In the genomic region with DNA sequence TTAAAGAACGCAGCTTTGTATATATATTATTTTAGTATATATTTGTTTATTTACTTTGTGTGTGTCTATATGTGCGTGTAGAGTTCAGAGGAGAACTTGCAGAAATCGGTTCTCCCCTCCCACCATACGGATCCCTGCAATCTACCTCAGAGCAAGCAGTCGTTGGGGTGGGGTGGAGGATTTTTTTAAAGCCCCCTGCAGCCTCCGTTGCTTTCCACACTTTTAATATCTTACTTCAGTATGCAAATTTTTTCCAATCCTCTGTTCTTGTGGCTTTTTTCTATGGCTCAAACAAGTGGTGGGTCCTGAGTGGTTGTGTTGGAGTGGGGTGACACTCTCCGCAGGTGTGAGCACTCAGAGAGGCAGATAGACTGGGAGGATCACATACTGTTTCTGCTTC, we compare ENCODE assay signal across 10 mouse cellular contexts. TPM values are rescaled to one million over a fixed set of nuclear protein-coding genes. Genes with fewer than 3 reads are reported as not detected.
DNase-seq lines count a peak whose midpoint lies in the region; ATAC-seq and TF ChIP-seq lines count a peak whose summit lies in the region.
"Had no signal": no experiment of that assay in that cellular context is flagged by ENCODE, and none has a peak within 500 bp of the region (broad histone marks: within the 10 kb centered on the region; RNA-seq: fewer than 3 reads in every experiment).

No protein-coding gene starts in this region.

- TF ChIP-seq EP300 in heart, postnatal 0 days (IDR thresholded peaks at IDR 0.05; ENCODE audit: low read depth): no peak

- no peaks in the 10 kb centered on the region for H3K27me3 ChIP-seq in heart, postnatal 0 days (ENCODE audit: control insufficient read depth, insufficient read depth, low read length)
- H3K27me3 ChIP-seq in embryonic facial prominence, embryonic 12.5 days: no peaks in the 10 kb centered on the region
- no peaks in the 10 kb centered on the region for H3K27me3 ChIP-seq in hindbrain, embryonic 15.5 days
- no peaks in the 10 kb centered on the region for H3K27me3 ChIP-seq in midbrain, embryonic 14.5 days (ENCODE audit: control insufficient read depth, insufficient read depth, low read length)
- H3K27me3 ChIP-seq: embryonic facial prominence, embryonic 15.5 days had no signal

- H3K9me3 ChIP-seq in heart, postnatal 0 days (replicated peaks; ENCODE audit: control insufficient read depth, low read length): no peaks in the 10 kb centered on the region
- H3K9me3 ChIP-seq in embryonic facial prominence, embryonic 12.5 days: no peaks in the 10 kb centered on the region
- no peaks in the 10 kb centered on the region for H3K9me3 ChIP-seq in hindbrain, embryonic 15.5 days
- H3K9me3 ChIP-seq in midbrain, embryonic 14.5 days (ENCODE audit: control insufficient read depth, low read length): no peaks in the 10 kb centered on the region
- H3K9me3 ChIP-seq: embryonic facial prominence, embryonic 15.5 days; G1E had no signal

- no peak for DNase-seq in heart, postnatal 0 days (ENCODE audit: low spot score)
- DNase-seq in heart, postnatal 14 days: no peak
- DNase-seq in midbrain, embryonic 14.5 days: no peak
- DNase-seq in layer of hippocampus, postnatal 14 days (ENCODE audit: low spot score in 2 of 2): no peak
- DNase-seq in gastrocnemius, postnatal 4 days (ENCODE audit: low spot score in 2 of 2): no peak
- no peak for DNase-seq in cerebellum, adult 9-11 months

- TF ChIP-seq CTCF in heart, postnatal 0 days (IDR thresholded peaks at IDR 0.05; ENCODE audit: low read depth): no peak

- peak overlapping the region; percentile 35 for H3K4me3 ChIP-seq in heart, postnatal 0 days (ENCODE audit: low read depth, low read length)
- 0 out of 2 replicates have a peak overlapping the region, but pooled peaks have one; percentile 3 for H3K4me3 ChIP-seq in embryonic facial prominence, embryonic 12.5 days
- no peak overlapping the region for H3K4me3 ChIP-seq in hindbrain, embryonic 15.5 days
- no peak overlapping the region for H3K4me3 ChIP-seq in midbrain, embryonic 14.5 days (replicated peaks; ENCODE audit: low read depth, low read length)
- H3K4me3 ChIP-seq: embryonic facial prominence, embryonic 15.5 days had no signal

- no peaks in the 10 kb centered on the region for H3K4me1 ChIP-seq in heart, postnatal 0 days (ENCODE audit: control insufficient read depth, insufficient read depth)
- H3K4me1 ChIP-seq in embryonic facial prominence, embryonic 12.5 days: no peaks in the 10 kb centered on the region
- peaks cover 7% of the 10 kb centered on the region; the same call in 1 of the 2 replicates for H3K4me1 ChIP-seq in hindbrain, embryonic 15.5 days (replicated peaks)
- no peaks in the 10 kb centered on the region for H3K4me1 ChIP-seq in midbrain, embryonic 14.5 days (ENCODE audit: control insufficient read depth, insufficient read depth, low read length)
- H3K4me1 ChIP-seq: embryonic facial prominence, embryonic 15.5 days had no signal

- no peaks in the 10 kb centered on the region for H3K36me3 ChIP-seq in heart, postnatal 0 days (replicated peaks; ENCODE audit: control insufficient read depth, insufficient read depth, low read length)
- H3K36me3 ChIP-seq in embryonic facial prominence, embryonic 12.5 days: no peaks in the 10 kb centered on the region
- no peaks in the 10 kb centered on the region for H3K36me3 ChIP-seq in hindbrain, embryonic 15.5 days
- H3K36me3 ChIP-seq in midbrain, embryonic 14.5 days (ENCODE audit: control insufficient read depth, insufficient read depth, low read length): no peaks in the 10 kb centered on the region
- H3K36me3 ChIP-seq: embryonic facial prominence, embryonic 15.5 days; G1E had no signal

- H3K9ac ChIP-seq in heart, postnatal 0 days (replicated peaks; ENCODE audit: low read depth, low read length): peak overlapping the region; percentile 2; the same call in 1 of the 2 replicates
- H3K9ac ChIP-seq in embryonic facial prominence, embryonic 12.5 days: peak overlapping the region; percentile 0; the same call in 1 of the 2 replicates
- H3K9ac ChIP-seq in hindbrain, embryonic 15.5 days: no peak overlapping the region
- no peak overlapping the region; the same call in 1 of the 2 replicates for H3K9ac ChIP-seq in midbrain, embryonic 14.5 days (replicated peaks; ENCODE audit: low read length)
- H3K9ac ChIP-seq: embryonic facial prominence, embryonic 15.5 days had no signal

- H3K4me2 ChIP-seq in heart, postnatal 0 days (ENCODE audit: low read depth, low read length): peak overlapping the region; percentile 51
- peak overlapping the region; percentile 36 for H3K4me2 ChIP-seq in embryonic facial prominence, embryonic 12.5 days (replicated peaks)
- peak overlapping the region; percentile 43 for H3K4me2 ChIP-seq in hindbrain, embryonic 15.5 days
- peak overlapping the region; percentile 28; the same call in 1 of the 2 replicates for H3K4me2 ChIP-seq in midbrain, embryonic 14.5 days (ENCODE audit: low read length)

- intact Hi-C loops in heart, postnatal 14 days (cut with DNase I): no loop called here

- no peak for ATAC-seq in heart, postnatal 0 days (ENCODE audit: insufficient read depth, low read depth)
- ATAC-seq in embryonic facial prominence, embryonic 12.5 days (ENCODE audit: insufficient number of reproducible peaks, insufficient read depth, low FRiP score, low TSS enrichment): no peak
- no peak for ATAC-seq in hindbrain, embryonic 15.5 days (ENCODE audit: low FRiP score, low read depth)
- ATAC-seq in midbrain, embryonic 14.5 days (ENCODE audit: low FRiP score, low TSS enrichment): no peak

- WGBS in heart, postnatal 0 days: 11% methylated on average over 7 of the region's 7 CpGs
- 8% methylated on average over 7 of the region's 7 CpGs for WGBS in embryonic facial prominence, embryonic 12.5 days
- WGBS in hindbrain, embryonic 15.5 days: 9% methylated on average over 7 of the region's 7 CpGs
- 2% methylated on average over 7 of the region's 7 CpGs for WGBS in midbrain, embryonic 14.5 days

- H3K27ac ChIP-seq in heart, postnatal 0 days (ENCODE audit: low read depth): no peak overlapping the region
- no peak overlapping the region for H3K27ac ChIP-seq in embryonic facial prominence, embryonic 12.5 days
- no peak overlapping the region for H3K27ac ChIP-seq in hindbrain, embryonic 15.5 days (replicated peaks)
- H3K27ac ChIP-seq in midbrain, embryonic 14.5 days (replicated peaks; ENCODE audit: low read depth, low read length): no peak overlapping the region
- H3K27ac ChIP-seq: embryonic facial prominence, embryonic 15.5 days had no signal

RNA-seq across cellular contexts. Expression of gene C330021F23Rik, which starts 0.6 kb away (rescaled TPM):
- 1.3 and 1.9 TPM in 2 replicates for total RNA-seq in heart, postnatal 0 days (2014; rRNA removed; ENCODE audit: low replicate concordance)
- polyA plus RNA-seq in heart, postnatal 0 days (2015; fragmentation: Nextera tagmentation; extraction: Ambion mirVana): 2.0 and 2.3 TPM in 2 replicates
- total RNA-seq in heart, postnatal 14 days (2021): under 1 TPM; 0.43 to 0.51 TPM
- 1.8 TPM in 2 replicates for polyA plus RNA-seq in embryonic facial prominence, embryonic 12.5 days (2016; fragmentation: Nextera tagmentation; extraction: Ambion mirVana)
- polyA plus RNA-seq in hindbrain, embryonic 15.5 days (2015; fragmentation: Nextera tagmentation; extraction: Ambion mirVana): 0.54 and 0.66 TPM in 2 replicates
- polyA plus RNA-seq in midbrain, embryonic 14.5 days (2014; fragmentation: Nextera tagmentation; extraction: Ambion mirVana): 0.27 and 0.70 TPM in 2 replicates
- not detected for total RNA-seq in layer of hippocampus, postnatal 14 days (2021)
- total RNA-seq in gastrocnemius, postnatal 4 days (2021): not detected
- polyA plus RNA-seq: G1E had no signal

RNA-seq across cellular contexts. Expression of gene Camsap3, which starts 18.7 kb away (rescaled TPM):
- total RNA-seq in heart, postnatal 0 days (2014; rRNA removed; ENCODE audit: low replicate concordance): 2.1 and 7.9 TPM in 2 replicates
- polyA plus RNA-seq in heart, postnatal 0 days (2015; fragmentation: Nextera tagmentation; extraction: Ambion mirVana): 0.33 and 0.43 TPM in 2 replicates
- total RNA-seq in heart, postnatal 14 days (2021): 1 to 10 TPM in 1 of 2 experiments, under 1 TPM in 1; 0.37 to 1.8 TPM
- 9.1 and 10.0 TPM in 2 replicates for polyA plus RNA-seq in embryonic facial prominence, embryonic 12.5 days (2016; fragmentation: Nextera tagmentation; extraction: Ambion mirVana)
- 43.3 and 51.7 TPM in 2 replicates for polyA plus RNA-seq in hindbrain, embryonic 15.5 days (2015; fragmentation: Nextera tagmentation; extraction: Ambion mirVana)
- 43.1 and 49.0 TPM in 2 replicates for polyA plus RNA-seq in midbrain, embryonic 14.5 days (2014; fragmentation: Nextera tagmentation; extraction: Ambion mirVana)
- 10 to 100 TPM; 45.8 to 49.8 TPM for total RNA-seq in layer of hippocampus, postnatal 14 days (2021)
- total RNA-seq in gastrocnemius, postnatal 4 days (2021): 1 to 10 TPM; 1.8 to 2.6 TPM
- total RNA-seq: G1E had no signal
- polyA plus RNA-seq: G1E had no signal

RNA-seq across cellular contexts. Expression of gene Xab2, which starts 52.7 kb away (rescaled TPM):
- total RNA-seq in heart, postnatal 0 days (2014; rRNA removed; ENCODE audit: low replicate concordance): 26.8 and 27.0 TPM in 2 replicates
- 20.0 TPM in 2 replicates for polyA plus RNA-seq in heart, postnatal 0 days (2015; fragmentation: Nextera tagmentation; extraction: Ambion mirVana)
- 10 to 100 TPM; 18.4 to 19.3 TPM for total RNA-seq in heart, postnatal 14 days (2021)
- 65.1 and 66.7 TPM in 2 replicates for polyA plus RNA-seq in embryonic facial prominence, embryonic 12.5 days (2016; fragmentation: Nextera tagmentation; extraction: Ambion mirVana)
- 46.3 and 49.9 TPM in 2 replicates for polyA plus RNA-seq in hindbrain, embryonic 15.5 days (2015; fragmentation: Nextera tagmentation; extraction: Ambion mirVana)
- 47.5 and 51.1 TPM in 2 replicates for polyA plus RNA-seq in midbrain, embryonic 14.5 days (2014; fragmentation: Nextera tagmentation; extraction: Ambion mirVana)
- total RNA-seq in layer of hippocampus, postnatal 14 days (2021): 10 to 100 TPM; 33.1 to 34.9 TPM
- 10 to 100 TPM; 21.1 to 23.2 TPM for total RNA-seq in gastrocnemius, postnatal 4 days (2021)

RNA-seq across cellular contexts. Expression of gene Pet100, which starts 53.0 kb away (rescaled TPM):
- total RNA-seq in heart, postnatal 0 days (2014; rRNA removed; ENCODE audit: low replicate concordance): 2.4 and 14.4 TPM in 2 replicates
- 112 and 121 TPM in 2 replicates for polyA plus RNA-seq in heart, postnatal 0 days (2015; fragmentation: Nextera tagmentation; extraction: Ambion mirVana)
- 10 to 100 TPM; 61.7 to 66.4 TPM for total RNA-seq in heart, postnatal 14 days (2021)
- 103 and 110 TPM in 2 replicates for polyA plus RNA-seq in embryonic facial prominence, embryonic 12.5 days (2016; fragmentation: Nextera tagmentation; extraction: Ambion mirVana)
- 83.4 and 97.2 TPM in 2 replicates for polyA plus RNA-seq in hindbrain, embryonic 15.5 days (2015; fragmentation: Nextera tagmentation; extraction: Ambion mirVana)
- 95.5 and 103 TPM in 2 replicates for polyA plus RNA-seq in midbrain, embryonic 14.5 days (2014; fragmentation: Nextera tagmentation; extraction: Ambion mirVana)
- 10 to 100 TPM; 80.0 to 95.8 TPM for total RNA-seq in layer of hippocampus, postnatal 14 days (2021)
- total RNA-seq in gastrocnemius, postnatal 4 days (2021): 10 to 100 TPM; 59.7 to 70.0 TPM

RNA-seq across cellular contexts. Expression of gene Pnpla6, which starts 53.2 kb away (rescaled TPM):
- total RNA-seq in heart, postnatal 0 days (2014; rRNA removed; ENCODE audit: low replicate concordance): 15.9 and 41.7 TPM in 2 replicates
- 7.9 and 8.4 TPM in 2 replicates for polyA plus RNA-seq in heart, postnatal 0 days (2015; fragmentation: Nextera tagmentation; extraction: Ambion mirVana)
- 10 to 100 TPM; 12.3 to 14.0 TPM for total RNA-seq in heart, postnatal 14 days (2021)
- polyA plus RNA-seq in embryonic facial prominence, embryonic 12.5 days (2016; fragmentation: Nextera tagmentation; extraction: Ambion mirVana): 29.0 and 29.6 TPM in 2 replicates
- 45.2 and 47.6 TPM in 2 replicates for polyA plus RNA-seq in hindbrain, embryonic 15.5 days (2015; fragmentation: Nextera tagmentation; extraction: Ambion mirVana)
- 26.4 and 31.1 TPM in 2 replicates for polyA plus RNA-seq in midbrain, embryonic 14.5 days (2014; fragmentation: Nextera tagmentation; extraction: Ambion mirVana)
- 10 to 100 TPM; 64.8 to 71.0 TPM for total RNA-seq in layer of hippocampus, postnatal 14 days (2021)
- 10 to 100 TPM; 15.8 to 20.6 TPM for total RNA-seq in gastrocnemius, postnatal 4 days (2021)

Comparison
In these comparisons a context has a peak if more than half of its experiments do, and no peak if none do; other contexts are left out.
1. H3K4me3 ChIP-seq: peak in heart, postnatal 0 days (single experiment) and embryonic facial prominence, embryonic 12.5 days (single experiment); none in hindbrain, embryonic 15.5 days (single experiment) and midbrain, embryonic 14.5 days (single experiment).
2. H3K9ac ChIP-seq: peak in heart, postnatal 0 days (single experiment) and embryonic facial prominence, embryonic 12.5 days (single experiment); none in hindbrain, embryonic 15.5 days (single experiment) and midbrain, embryonic 14.5 days (single experiment).
3. Peak in every context shown above with its lines, with median percentiles within 50 percentile points of each other: H3K4me2 ChIP-seq.